Comparison of ENCODE assay signal across 14 mouse cellular contexts in the genomic region with DNA sequence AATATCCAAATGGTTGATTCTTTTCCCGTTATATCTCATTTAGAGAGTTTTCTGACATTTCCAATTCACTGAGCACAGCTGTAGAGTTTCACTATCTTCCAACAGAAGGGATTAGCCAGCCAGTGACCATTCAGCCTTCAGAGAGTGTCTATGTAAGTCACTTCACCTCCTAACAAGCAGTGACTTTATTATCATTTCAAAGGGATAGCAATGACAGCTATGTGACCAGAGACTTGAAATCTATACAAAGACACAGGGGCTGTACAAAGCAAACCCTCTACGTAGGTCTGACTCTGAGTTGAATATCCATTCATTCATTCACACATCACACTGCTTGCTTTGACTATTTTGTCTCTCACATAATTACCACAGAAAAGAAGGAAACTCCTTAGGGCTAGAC.
"Had no signal": no experiment of that assay in that cellular context is flagged by ENCODE, and none has a peak within 500 bp of the region (broad histone marks: within the 10 kb centered on the region; RNA-seq: fewer than 3 reads in every experiment).

No protein-coding gene starts in this region.

- H3K4me1 ChIP-seq: kidney, embryonic 15.5 days; limb, embryonic 15.5 days; liver, embryonic 12.5 days; lung, embryonic 15.5 days; megakaryocyte, embryonic 14.5 days; neural tube, embryonic 12.5 days had no signal

- H3K27ac ChIP-seq: kidney, embryonic 15.5 days; left cerebral cortex, adult 2 months; limb, embryonic 15.5 days; liver, embryonic 12.5 days; lung, embryonic 15.5 days; macrophage; neural tube, embryonic 12.5 days had no signal

- H3K9me3 ChIP-seq: kidney, embryonic 15.5 days; limb, embryonic 15.5 days; liver, embryonic 12.5 days; lung, embryonic 15.5 days; neural tube, embryonic 12.5 days had no signal

- DNase-seq: kidney, adult 2 months; kidney, postnatal 14 days; lung, postnatal 14 days; right cerebral cortex, adult 18-20 months; right cerebral cortex, postnatal 25 days; thymus, postnatal 14 days had no signal

- H3K36me3 ChIP-seq: kidney, embryonic 15.5 days; limb, embryonic 15.5 days; liver, embryonic 12.5 days; lung, embryonic 15.5 days; neural tube, embryonic 12.5 days had no signal

- H3K4me3 ChIP-seq: kidney, embryonic 15.5 days; left cerebral cortex, adult 2 months; limb, embryonic 15.5 days; liver, embryonic 12.5 days; lung, embryonic 15.5 days; megakaryocyte, embryonic 14.5 days; neural tube, embryonic 12.5 days had no signal

- H3K9ac ChIP-seq: kidney, embryonic 15.5 days; limb, embryonic 15.5 days; liver, embryonic 12.5 days; lung, embryonic 15.5 days; neural tube, embryonic 12.5 days had no signal

- ATAC-seq: liver, embryonic 12.5 days had no signal

- H3K27me3 ChIP-seq: kidney, embryonic 15.5 days; limb, embryonic 15.5 days; liver, embryonic 12.5 days; lung, embryonic 15.5 days; megakaryocyte, embryonic 14.5 days; neural tube, embryonic 12.5 days had no signal

- H3K4me2 ChIP-seq: kidney, embryonic 15.5 days; limb, embryonic 15.5 days; liver, embryonic 12.5 days; lung, embryonic 15.5 days; neural tube, embryonic 12.5 days had no signal
